Mouse (Mus musculus) adrenal gland, postnatal 4 days (tissue): Measurements from ENCODE around the gene Eef1a1. TPM values are rescaled to one million over a fixed set of nuclear protein-coding genes. Genes with fewer than 3 reads are reported as not detected.

Experiments used
- DNase-seq, 2 experiments: peaks; one replicate each; pipeline ENCODE4 v3.0.0; 2021 to 2022; ENCODE audit warnings: low spot score in 2 of 2, mixed read lengths in 2 of 2
- total RNA-seq, 2 experiments: library from RNA; stranded (reverse); gene quantifications; 2 replicates each; pipeline ENCODE4 v1.2.3; 2021

The Eef1a1 gene
- total RNA-seq, 2 experiments from 2014 or later: 7,895 to 7,946 TPM

- no peak for DNase-seq
These were observed 11.9 kb downstream of the Eef1a1 start for GRCm38 (mm10) chr9:78477021-78477551.

- DNase-seq: no peak
These were observed 12.4 kb downstream of the Eef1a1 start for GRCm38 (mm10) chr9:78476531-78477020.

- DNase-seq: no peak
These were observed 13.1 kb downstream of the Eef1a1 start for GRCm38 (mm10) chr9:78475873-78476272.

- no peak for DNase-seq
These were observed 13.6 kb downstream of the Eef1a1 start for GRCm38 (mm10) chr9:78475383-78475780.

GRCm38 (mm10) chr9:78474771-78475382 is 14.1 kb downstream of the Eef1a1 start:
- no peak for DNase-seq

GRCm38 (mm10) chr9:78474270-78474669 is 14.7 kb downstream of the Eef1a1 start:
- DNase-seq: no peak

GRCm38 (mm10) chr9:78473588-78473987 is 15.4 kb downstream of the Eef1a1 start:
- DNase-seq: no peak

GRCm38 (mm10) chr9:78465725-78466124 is 23.2 kb downstream of the Eef1a1 start:
- no peak for DNase-seq

GRCm38 (mm10) chr9:78463337-78463736 is 25.6 kb downstream of the Eef1a1 start:
- DNase-seq: no peak

GRCm38 (mm10) chr9:78457026-78457425 is 31.9 kb downstream of the Eef1a1 start:
- DNase-seq: no peak

- DNase-seq: no peak
These were observed 37.6 kb downstream of the Eef1a1 start for GRCm38 (mm10) chr9:78451382-78451781.

- DNase-seq: no peak
These were observed 38.5 kb downstream of the Eef1a1 start for GRCm38 (mm10) chr9:78450404-78450803.

GRCm38 (mm10) chr9:78447973-78448873 is 40.7 kb downstream of the Eef1a1 start, which contains the start of the genes Mto1 and Gm17324:
Gene Mto1 (plus strand): TSS chr9:78448208.
Gene Gm17324 (minus strand): TSS chr9:78448786.
- DNase-seq: peak; percentile 76 to 82

GRCm38 (mm10) chr9:78447606-78447972 is 41.4 kb downstream of the Eef1a1 start:
- no peak for DNase-seq

- DNase-seq: peak; percentile 11 to 12
These were observed 46.2 kb downstream of the Eef1a1 start, which contains the start of gene Cgas for GRCm38 (mm10) chr9:78442579-78443392. Gene Cgas (minus strand): TSS chr9:78443237.

- no peak for DNase-seq
These were observed 46.7 kb downstream of the Eef1a1 start for GRCm38 (mm10) chr9:78442237-78442578.

- DNase-seq: no peak
These were observed 49.5 kb downstream of the Eef1a1 start for GRCm38 (mm10) chr9:78439426-78439825.

- no peak for DNase-seq
These were observed 56.5 kb downstream of the Eef1a1 start for GRCm38 (mm10) chr9:78432471-78432870.

- no peak for DNase-seq
These were observed 58.5 kb downstream of the Eef1a1 start for GRCm38 (mm10) chr9:78430486-78430885.

- no peak for DNase-seq
These were observed 59.4 kb downstream of the Eef1a1 start for GRCm38 (mm10) chr9:78429551-78429950.

- DNase-seq: no peak
These were observed 60.0 kb downstream of the Eef1a1 start for GRCm38 (mm10) chr9:78428870-78429432.
